Mouse (Mus musculus) adrenal gland, postnatal 14 days (tissue): ENCODE data around the gene Iqgap1. TPM values are rescaled to one million over a fixed set of nuclear protein-coding genes. Genes with fewer than 3 reads are reported as not detected.

Experiments used
- total RNA-seq: library from RNA; stranded (reverse); gene quantifications from 2 replicates; pipeline ENCODE4 v1.2.3, GENCODE M21; 2021

The Iqgap1 gene
- total RNA-seq, 1 experiment from 2014 or later = 70.0 TPM

Other genes starting within 250 kb of the Iqgap1 start
- 22.5 and 29.0 TPM in 2 replicates for gene Crtc3, start 137.1 kb downstream of the Iqgap1 start, total RNA-seq
- 4.9 and 8.3 TPM in 2 replicates for gene Zscan2, start 34.9 kb upstream of the Iqgap1 start, total RNA-seq
- gene Wdr73, start 75.3 kb upstream of the Iqgap1 start, total RNA-seq = 21.0 and 24.9 TPM in 2 replicates
- 3.6 and 5.9 TPM in 2 replicates for gene Nmb, start 79.1 kb upstream of the Iqgap1 start, total RNA-seq
- 105 and 124 TPM in 2 replicates for gene Sec11a, start 121.8 kb upstream of the Iqgap1 start, total RNA-seq
- 32.5 and 35.7 TPM in 2 replicates for gene Zfp592, start 167.7 kb upstream of the Iqgap1 start, total RNA-seq
- gene Alpk3, start 231.6 kb upstream of the Iqgap1 start, total RNA-seq = 0.22 and 0.38 TPM in 2 replicates